Mouse (Mus musculus): ENCODE measurements around the gene Mgl2.

DNA sequence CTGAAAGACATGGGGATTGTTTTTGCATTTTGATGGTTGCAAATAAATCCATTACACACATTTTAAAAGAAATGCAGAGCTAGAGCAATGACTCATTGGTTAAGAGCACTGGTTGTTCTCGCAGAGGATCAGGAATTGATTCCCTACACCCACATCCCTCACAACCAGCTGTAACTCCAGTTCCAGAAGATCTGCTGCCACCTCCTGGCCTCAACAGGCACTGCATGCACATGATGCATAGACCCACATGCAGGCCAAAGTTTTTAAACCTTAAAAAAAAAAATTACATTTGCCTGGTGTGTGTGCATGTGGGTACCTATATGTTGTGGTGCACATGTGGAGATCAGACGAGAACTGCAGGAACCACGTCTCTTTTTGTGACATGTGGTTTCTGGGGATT, 20.0 kb upstream of the Mgl2 start:
- TF ChIP-seq MYOG (IDR thresholded peaks at IDR 0.05; ENCODE audit: control insufficient read depth, extremely low read depth, insufficient read length), result no peak
- no peak for TF ChIP-seq CEBPB (IDR thresholded peaks at IDR 0.05; ENCODE audit: low read depth)
- no peak for TF ChIP-seq CTCF (IDR thresholded peaks at IDR 0.05; ENCODE audit: control insufficient read depth, insufficient read depth, insufficient read length)
- no peak for TF ChIP-seq MAX (IDR thresholded peaks at IDR 0.05)

Measured in C2C12 (cell line).